Mouse (Mus musculus): ENCODE data around the gene Elk4.

Elk4 gene

DNA sequence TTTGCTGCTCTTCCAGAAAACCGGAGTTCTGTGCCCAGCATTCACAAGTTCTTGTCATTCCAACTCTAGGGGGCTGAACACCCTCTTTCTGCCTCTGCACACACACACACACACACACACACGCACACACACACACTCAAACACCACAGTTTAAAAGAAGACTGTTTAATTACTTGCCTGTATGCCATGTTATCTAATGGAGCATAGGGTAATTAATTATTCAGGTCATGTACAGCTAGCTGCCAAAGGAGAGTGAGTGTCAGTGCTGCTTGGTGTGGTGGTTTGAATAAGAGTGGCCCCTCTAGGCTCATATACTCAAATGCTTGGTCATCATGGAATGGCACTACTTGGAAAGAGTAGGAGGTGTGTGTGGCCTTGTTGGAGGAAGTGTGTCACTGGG lies 23.6 kb upstream of the Elk4 start:
- no peak for DNase-seq (ENCODE audit: low read depth, low spot score)

GRCm38 (mm10) chr1:131987432-131987831 lies 20.0 kb upstream of the Elk4 start:
- no peak for DNase-seq (ENCODE audit: low read depth, low spot score)

DNA sequence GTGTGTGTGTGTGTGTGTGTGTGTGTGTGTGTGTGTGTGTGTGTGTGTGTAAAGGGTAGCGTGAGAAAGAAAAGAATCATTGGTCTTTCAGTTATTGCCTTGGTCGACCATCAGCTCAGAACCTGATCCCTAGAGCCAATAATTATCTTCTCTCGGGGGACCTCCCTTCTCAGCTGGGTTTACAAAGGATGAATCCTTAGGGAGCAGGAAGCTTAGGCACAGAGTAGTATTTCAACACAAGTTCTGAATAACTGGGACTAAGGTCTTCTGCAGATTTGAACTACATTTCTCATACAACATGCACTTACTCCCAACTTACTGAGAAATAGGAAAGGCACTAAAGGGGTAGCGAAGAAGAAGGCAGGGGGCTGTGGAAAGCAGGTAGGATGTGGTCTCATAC lies 17.9 kb upstream of the Elk4 start:
- DNase-seq (ENCODE audit: low read depth, low spot score): no peak

- DNase-seq (ENCODE audit: low read depth, low spot score): peak; percentile 56
These were observed 17.2 kb upstream of the Elk4 start for GRCm38 (mm10) chr1:131990083-131990760.

DNA sequence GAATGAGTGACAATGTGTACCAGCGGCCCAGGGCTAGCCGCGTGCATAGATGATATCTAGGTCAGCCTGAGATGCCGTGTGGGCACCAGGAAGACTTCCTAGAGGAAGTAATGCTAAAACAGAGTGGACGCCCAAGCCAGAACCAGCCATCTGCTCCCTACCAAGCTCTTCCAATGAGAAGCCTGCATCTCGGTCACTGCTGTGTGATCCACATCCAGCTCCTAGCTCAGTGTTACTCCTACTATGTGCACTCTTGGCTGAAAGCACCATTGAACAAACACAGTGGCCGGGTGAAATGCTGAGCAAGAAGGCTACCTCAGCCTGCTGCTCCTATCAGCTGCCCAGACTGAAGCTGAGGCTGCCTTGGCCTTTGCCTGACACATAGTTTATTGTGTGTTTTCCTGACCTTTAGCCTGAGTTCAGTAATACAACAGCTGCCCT lies 14.8 kb upstream of the Elk4 start:
- no peak for DNase-seq (ENCODE audit: low read depth, low spot score)

DNA sequence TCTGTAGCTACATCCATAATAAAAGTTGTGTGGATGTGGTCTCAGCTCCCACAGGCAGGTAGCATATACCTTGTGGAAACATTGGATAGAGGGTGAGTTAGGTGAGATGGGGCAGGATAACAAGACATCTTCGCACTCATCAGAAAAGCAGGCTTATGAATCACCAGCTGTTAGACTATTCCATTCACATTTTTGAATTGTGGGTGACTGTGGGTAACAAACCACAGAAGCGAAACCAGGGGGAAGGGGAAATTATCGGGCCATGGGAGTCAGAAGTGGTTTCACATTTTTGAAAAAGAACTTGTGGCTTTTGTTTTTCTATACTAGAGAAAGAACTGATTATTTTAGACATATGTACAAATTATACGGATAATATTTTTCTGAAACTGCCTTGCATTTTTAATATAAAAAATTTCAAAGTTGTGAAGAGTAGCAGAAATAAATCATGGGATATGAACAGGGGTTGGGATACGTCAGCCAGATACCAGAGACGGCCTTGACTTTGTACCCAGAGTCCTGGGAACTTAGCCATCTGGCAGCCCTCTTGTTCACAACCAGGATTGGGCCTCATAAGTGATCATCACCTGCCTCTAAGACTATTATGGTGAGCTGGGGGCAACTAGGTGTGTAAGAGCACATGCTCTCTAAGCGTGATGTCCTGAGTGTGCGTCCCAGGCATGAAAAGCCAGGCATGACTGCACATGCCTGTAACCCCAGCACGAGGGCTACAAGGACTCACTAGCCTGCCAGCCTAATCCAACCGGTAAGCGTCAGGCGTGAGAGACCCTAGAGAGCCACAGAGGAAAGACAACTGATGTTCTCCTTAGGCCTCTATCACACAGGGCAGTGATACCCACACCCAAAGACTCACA lies 14.0 kb upstream of the Elk4 start:
- peak; percentile 61 for DNase-seq (ENCODE audit: low read depth, low spot score)

GRCm38 (mm10) chr1:131995062-131995461 lies 12.3 kb upstream of the Elk4 start:
- DNase-seq (ENCODE audit: low read depth, low spot score): no peak

GRCm38 (mm10) chr1:132000506-132000905 lies 6.9 kb upstream of the Elk4 start:
- no peak for DNase-seq (ENCODE audit: low read depth, low spot score)

GRCm38 (mm10) chr1:132001880-132002330 lies 5.5 kb upstream of the Elk4 start:
- DNase-seq (ENCODE audit: low read depth, low spot score): no peak

DNA sequence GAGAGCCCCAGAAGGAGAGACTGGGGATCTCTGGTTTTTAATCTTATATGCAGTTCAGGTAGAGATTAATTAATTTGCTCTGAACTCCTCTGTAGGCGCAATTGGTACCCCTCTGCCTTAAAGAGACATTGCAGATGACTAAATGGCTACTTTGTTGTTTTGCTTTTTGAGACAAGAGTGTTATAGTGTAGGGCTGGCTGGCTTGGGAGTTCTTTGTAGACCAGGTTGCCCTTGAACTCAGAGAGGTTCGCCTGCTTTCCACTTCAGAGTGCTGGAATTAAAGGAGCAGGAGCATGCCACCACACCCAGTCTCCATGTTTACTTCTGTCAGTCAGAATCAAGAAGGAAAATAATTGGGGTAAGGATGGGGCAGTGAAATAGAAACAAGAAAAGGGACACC lies 4.3 kb upstream of the Elk4 start:
- no peak for DNase-seq (ENCODE audit: low read depth, low spot score)

DNA sequence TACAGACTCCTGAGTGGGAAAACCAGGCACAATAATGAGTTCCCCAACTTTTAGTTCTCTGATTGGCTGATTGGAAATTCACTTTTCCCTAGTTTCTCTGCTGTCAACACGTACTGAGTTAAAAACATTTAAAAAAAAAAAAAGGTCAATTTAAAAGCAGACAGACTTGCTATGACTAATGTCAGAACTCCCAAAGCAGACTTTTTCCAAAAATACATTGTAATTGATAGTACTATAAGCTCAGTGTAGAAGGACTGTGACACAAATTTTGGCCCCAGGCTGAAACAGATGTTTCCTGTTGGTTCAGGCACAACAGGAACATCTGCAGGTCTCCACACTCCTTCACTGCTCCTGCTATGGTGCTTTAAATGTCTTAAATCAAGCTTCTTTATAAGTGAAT lies 3.6 kb upstream of the Elk4 start:
- peak; percentile 48 for DNase-seq (ENCODE audit: low read depth, low spot score)

DNA sequence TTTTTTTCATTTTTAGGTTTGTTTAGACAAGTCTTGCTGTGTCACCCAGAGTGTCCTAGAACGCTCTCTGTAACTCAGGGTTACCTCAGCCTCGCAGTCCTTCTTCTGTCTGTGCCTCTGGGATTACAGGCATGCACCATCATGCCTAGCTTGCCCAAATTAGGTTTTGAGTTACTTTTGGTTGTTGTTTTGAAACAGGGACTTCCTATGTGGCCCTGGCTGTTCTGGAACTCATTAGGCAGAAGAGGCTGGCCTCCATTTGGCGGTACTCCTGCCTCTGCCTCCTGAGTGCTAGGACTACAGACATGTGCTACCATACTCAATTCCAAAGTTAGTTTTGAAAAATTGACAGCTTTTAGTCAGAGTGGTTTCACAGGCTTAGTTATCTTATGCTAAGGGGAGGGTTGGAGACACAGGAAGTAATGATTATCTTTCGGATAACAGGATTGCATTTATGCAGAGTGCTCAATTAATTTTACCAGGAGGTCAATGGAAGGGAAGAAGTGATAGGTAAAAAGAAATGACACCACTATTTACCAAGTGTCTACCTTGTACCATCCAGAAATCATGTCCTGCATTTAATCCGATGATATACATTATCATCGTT lies 2.7 kb upstream of the Elk4 start:
- no peak for DNase-seq (ENCODE audit: low read depth, low spot score)

GRCm38 (mm10) chr1:132005466-132005865 lies 1.9 kb upstream of the Elk4 start:
- DNase-seq (ENCODE audit: low read depth, low spot score): no peak

DNA sequence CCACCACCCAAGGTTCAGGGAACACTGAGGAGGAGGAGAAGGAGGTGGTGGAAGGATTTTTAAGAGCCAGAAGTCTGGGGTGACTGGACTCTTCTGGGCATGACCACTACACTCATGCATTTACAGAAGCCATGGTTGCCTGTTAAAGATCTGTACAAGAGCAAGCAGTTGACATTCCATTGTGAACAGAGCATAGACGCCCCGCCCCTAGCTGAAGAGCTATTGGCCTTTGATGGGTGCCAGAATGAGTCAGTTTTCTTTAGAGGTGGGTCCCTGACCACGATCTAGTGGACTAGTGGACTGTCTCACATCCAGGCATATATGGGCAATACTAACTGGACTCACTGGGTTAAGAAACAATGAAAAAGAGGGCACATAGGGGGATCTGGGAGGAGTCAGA lies 1.4 kb upstream of the Elk4 start:
- no peak for DNase-seq (ENCODE audit: low read depth, low spot score)

DNA sequence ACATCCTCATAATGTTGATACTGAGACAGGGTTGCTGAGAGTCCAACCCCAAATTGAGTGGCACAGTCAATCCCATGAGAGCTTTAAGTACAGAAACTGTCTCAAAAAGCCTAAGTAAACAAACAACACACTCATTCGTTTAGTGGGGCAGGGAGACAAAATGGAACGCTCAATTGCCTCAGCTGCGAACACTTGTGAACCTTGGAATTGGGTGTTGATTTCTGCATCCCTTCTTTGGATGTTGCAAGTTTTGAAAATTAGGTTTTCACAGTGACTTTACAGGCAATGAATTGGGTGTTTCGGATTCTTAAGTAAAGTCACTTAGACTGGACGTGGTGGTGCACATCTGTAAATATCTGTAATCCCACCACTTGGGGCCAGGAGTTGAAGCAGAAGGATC lies 686 bp upstream of the Elk4 start:
- DNase-seq (ENCODE audit: low read depth, low spot score): no peak

DNA sequence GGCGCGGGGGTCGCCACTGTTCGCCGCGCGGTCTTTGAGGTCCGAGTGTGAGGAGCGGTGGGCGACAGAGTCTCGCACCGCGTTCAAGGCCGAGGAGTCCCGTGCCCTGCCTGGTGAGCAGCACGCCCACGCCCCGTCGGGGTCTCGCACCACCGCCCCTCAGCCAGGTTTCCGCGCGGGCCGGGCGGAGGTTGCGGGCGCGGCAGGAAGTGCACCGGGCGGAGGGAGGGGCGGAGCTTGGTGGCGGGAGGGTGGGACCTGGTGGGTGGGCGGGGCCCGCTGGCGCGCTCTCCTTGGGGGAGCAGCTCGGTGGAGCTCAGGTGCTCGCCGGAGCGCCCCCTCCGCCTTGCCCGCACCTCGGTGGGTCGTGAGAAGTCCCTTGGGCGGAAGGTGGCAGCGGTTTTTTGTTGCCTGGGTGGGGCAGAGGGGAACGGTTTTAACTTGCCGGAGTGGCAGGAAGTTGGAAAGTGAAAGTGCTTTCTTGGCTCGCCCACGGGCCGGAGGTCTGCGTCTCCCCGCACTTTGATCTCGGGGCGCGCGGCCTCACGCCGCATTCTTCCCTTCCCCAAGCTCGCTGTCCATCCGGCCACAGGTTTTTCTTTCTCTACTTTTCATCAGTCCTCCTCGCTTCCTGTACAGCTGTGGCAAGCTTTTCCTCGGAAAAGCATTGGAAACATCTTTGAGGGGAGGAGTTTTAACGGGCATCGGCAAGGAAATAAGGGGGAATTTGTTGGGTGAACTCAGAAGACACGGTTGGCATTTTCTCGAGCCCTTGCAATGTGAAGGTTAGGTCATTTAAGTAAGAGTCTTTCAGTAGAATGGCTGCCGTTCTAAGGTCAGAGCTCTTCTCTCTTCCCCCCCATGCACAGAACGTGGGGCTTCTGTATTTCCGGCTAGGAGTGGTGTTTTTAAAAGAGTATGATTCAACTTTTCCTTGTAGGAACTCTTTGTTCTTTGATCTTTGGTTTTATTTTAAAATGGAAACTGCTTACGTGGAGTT lies 721 bp downstream of the Elk4 start:
- DNase-seq (ENCODE audit: low read depth, low spot score): peak; percentile 82

GRCm38 (mm10) chr1:132008881-132009644 lies 1.7 kb downstream of the Elk4 start:
- DNase-seq (ENCODE audit: low read depth, low spot score): no peak

GRCm38 (mm10) chr1:132010632-132011501 lies 3.5 kb downstream of the Elk4 start:
- no peak for DNase-seq (ENCODE audit: low read depth, low spot score)

DNA sequence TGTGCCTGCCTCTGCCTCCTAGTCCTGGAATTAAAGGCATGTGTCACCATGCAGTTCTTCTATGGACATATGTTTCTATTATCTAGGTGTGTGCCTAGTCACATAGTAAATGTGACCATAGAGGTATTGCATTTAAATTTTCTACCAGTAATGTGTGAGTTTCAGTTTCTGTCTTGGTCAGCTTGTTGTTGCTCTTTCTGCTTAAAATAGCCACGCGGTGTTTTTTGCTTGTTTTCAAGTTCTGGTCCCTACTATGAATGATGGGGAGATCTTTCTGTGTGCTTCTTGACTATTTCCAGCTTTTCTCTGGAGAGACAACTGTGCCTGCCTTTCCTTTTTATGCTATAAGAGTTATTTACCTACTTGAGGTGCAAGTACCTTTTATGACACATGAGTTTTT lies 4.4 kb downstream of the Elk4 start:
- no peak for DNase-seq (ENCODE audit: low read depth, low spot score)

DNA sequence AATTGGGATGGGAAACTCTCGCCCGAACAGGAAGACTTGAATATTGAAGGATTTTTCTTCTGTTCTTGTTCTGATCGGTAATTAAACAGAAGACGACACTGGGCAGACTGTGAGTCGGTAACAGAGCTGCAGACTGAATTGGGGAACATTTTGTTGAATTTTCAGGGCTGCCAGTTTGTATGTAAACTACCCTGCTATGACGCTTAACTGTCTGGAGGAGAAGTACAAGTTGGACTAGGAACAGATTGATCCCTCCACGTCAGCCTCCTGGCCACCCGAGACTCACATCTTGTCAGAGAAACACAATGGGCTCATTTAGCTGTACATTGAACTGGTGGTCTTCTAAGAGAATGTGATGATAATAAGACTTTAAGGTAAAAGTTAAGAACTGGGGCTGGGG lies 5.5 kb downstream of the Elk4 start:
- no peak for DNase-seq (ENCODE audit: low read depth, low spot score)
